Mouse (Mus musculus): ENCODE results near the gene Pank4.

DNA sequence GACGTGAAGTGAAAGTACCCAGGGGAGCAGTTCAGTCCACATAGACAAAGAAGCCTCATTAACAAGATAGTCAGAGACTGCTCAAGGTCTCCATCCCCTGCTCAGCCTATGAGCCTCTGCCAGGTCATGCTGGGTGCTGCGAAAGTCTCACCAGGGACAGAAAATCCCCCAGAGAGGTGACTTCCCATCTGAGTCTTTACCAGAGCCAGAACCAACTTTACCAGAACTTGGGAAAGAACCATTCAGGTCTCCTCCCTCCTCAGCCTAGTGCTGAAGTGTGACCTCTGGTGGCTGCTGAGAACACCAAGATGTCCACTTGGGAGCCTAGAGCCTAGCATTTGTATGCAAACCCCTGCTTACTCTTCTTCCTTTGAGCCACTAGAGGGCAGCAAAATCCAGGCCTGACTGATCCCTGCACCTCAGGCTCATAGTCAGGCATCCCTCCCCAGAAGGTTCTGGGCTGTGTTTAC is 19.8 kb upstream of the Pank4 start:
- TF ChIP-seq POLR2AphosphoS2 (IDR thresholded peaks at IDR 0.05; ENCODE audit: low read depth, low read length), result no peak
- TF ChIP-seq EP300 (IDR thresholded peaks at IDR 0.05; ENCODE audit: low read length), result peak; percentile 69
- no peak for TF ChIP-seq MAX (IDR thresholded peaks at IDR 0.05; ENCODE audit: low read length)
- TF ChIP-seq ZKSCAN1 (IDR thresholded peaks at IDR 0.05; ENCODE audit: borderline replicate concordance, low read depth, low read length), result no peak
- peak; percentile 40; the same call in 1 of the 2 replicates for TF ChIP-seq CHD2 (IDR thresholded peaks at IDR 0.05; ENCODE audit: low read length)
- peak; percentile 92 to 99 for TF ChIP-seq CTCF (conservative IDR thresholded peaks at IDR 0.05 in 1 of 2, IDR thresholded peaks at IDR 0.05 in 1 of 2; ENCODE audit: low read depth in 2 of 2, low read length in 2 of 2)
- peak; percentile 82; the same call in 1 of the 2 replicates for TF ChIP-seq IRF4 (IDR thresholded peaks at IDR 0.05; ENCODE audit: low read depth, low read length)
- TF ChIP-seq NELFE (IDR thresholded peaks at IDR 0.05; ENCODE audit: low read depth, low read length), result peak; percentile 57; the same call in 1 of the 2 replicates
- TF ChIP-seq SIN3A (IDR thresholded peaks at IDR 0.05; ENCODE audit: low read length), result peak; percentile 72
